Mouse (Mus musculus): ENCODE results near the gene B4galt7.
"Not testable (repeated sequence)": the region's sequence is repeated elsewhere in the genome, so short reads cannot be mapped to it uniquely, and the experiment has no call there.

The B4galt7 gene

GRCm38 (mm10) chr13:55596802-55597201 is 2.9 kb upstream of the B4galt7 start:
- no peak for DNase-seq (ENCODE audit: low spot score)

- DNase-seq (ENCODE audit: low spot score): no peak
These were observed 961 bp downstream of the B4galt7 start for GRCm38 (mm10) chr13:55600657-55601056.

DNA sequence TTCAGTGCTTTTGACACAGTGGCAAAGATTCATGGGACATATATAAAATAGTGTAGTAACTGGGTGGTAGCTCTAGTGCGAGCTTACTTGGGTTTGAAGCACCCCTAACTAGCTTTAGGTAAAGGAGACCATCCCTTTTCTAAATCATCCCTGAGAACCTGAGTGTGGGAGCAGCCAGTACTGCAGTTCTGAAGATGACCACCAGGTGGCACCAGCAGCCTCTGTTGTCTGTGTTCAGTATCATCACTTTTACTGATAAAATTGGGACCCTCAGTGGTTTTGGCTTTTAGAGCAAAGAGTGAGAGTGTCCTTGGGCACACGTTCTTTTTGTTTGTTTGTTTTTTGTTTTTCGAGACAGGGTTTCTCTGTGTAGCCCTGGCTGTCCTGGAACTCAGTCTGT is 1.9 kb downstream of the B4galt7 start:
- DNase-seq (ENCODE audit: low spot score): peak; percentile 73

DNA sequence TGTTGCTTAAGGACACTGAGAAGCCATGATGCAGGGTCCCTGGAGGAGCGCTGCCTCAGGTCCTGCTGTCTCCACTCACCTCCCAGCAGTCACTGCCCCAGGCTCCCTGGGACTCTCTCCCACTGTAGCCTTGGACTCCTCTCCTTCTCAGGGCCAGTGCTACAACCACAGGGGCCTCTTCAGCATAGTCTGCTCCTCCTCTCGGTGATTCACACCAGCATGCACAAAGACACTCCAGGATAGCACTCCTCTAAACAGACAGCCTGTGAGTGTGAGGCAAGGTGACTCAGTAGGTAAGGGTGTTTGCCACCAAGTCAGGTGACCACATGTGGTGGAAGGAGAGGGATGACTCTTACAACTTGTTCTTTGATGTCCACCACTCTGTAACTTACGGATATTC is 4.9 kb downstream of the B4galt7 start:
- no peak for DNase-seq (ENCODE audit: low spot score)

- no peak for DNase-seq (ENCODE audit: low spot score)
These were observed 7.4 kb downstream of the B4galt7 start for GRCm38 (mm10) chr13:55606899-55607623.

GRCm38 (mm10) chr13:55607624-55608006 is 7.9 kb downstream of the B4galt7 start:
- no peak for DNase-seq (ENCODE audit: low spot score)

GRCm38 (mm10) chr13:55611996-55612395 is 12.3 kb downstream of the B4galt7 start:
- no peak for DNase-seq (ENCODE audit: low spot score)

DNA sequence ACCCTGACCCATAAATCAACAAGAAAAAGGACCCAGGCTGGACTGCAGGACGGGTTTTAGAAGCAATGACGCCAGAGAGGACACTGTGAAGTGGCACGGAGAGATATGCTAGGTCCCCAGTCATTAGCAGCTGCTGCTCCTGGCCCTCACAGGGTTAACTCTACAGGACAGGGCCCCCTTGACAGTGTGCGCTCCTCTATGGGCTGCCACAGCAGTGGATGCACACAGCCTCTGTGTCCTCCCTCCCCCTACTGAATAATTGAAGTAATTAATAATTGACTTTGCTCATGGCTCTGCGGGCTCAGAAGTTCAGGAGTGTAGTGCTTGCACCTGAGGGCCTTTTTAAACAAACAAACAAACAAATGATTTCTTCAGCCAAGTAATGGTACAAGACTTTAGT is 13.8 kb downstream of the B4galt7 start:
- DNase-seq (ENCODE audit: low spot score): no peak

DNA sequence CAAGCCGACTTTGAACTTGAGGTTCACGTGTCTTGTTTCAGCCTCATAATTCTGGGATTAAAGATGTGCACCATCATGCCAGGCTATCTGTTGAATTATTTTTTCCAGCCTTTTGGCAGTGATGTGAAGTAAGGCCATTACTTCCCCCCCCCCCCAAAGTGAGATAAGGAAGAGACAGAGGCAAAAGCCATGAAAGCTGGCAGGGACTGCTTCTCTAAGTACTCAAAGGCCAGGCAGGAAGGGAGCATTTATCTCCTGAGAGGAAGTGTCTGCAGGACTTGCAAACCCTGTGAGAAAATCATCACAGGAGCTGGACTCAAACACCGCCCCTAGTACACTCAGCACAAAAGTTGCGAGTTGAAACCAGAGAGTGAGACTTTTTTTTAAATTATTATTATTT is 19.6 kb downstream of the B4galt7 start:
- no peak for DNase-seq (ENCODE audit: low spot score)

GRCm38 (mm10) chr13:55620275-55620674 is 20.6 kb downstream of the B4galt7 start:
- no peak for DNase-seq (ENCODE audit: low spot score)

- DNase-seq (ENCODE audit: low spot score): not testable (repeated sequence)
These were observed 22.5 kb downstream of the B4galt7 start for GRCm38 (mm10) chr13:55622156-55622648.

DNA sequence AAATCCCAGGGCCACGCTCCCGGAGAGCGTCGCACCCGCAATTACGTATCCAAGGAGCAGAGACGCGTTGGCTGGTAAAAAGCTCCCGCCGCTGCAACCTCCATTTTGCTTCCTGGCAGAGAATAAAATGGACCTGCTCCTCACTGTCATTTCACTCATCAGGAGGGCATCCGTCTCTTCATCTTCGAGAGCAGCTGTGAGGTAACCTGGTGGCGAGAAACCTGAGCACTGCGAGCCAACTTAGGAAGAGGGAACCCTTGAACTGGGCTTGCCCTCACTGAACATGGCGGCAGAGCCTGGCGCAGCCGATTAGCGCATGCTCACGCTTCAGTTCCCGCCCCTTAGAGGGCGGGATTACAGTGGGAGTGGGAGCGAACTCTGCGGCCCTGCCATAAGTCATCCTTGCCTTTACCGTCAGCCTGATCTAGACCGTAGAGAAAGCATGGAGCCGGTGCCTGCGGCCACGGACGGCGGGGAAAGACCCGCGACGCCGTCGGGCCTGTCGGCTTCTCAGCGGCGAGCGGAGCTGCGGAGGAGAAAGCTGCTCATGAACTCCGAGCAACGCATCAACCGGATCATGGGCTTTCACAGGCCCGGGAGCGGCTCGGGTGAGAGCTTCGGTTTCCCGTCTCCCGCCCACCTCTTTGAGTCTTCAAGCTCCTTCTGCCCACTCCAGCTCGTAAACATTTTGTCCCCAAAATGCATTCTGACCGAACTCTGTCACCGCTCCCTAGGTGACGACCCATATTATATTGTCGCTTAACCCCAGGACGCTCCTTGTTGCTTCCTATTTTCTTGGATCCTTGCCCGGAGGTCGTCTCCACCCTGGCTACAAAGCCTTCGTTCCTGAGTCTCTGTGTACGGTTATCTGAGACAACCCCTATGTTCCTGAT is 23.2 kb downstream of the B4galt7 start, which contains the start of gene Caml:
Gene Caml (plus strand): TSS at position 357 of the 893 bp plus-strand sequence.
- DNase-seq (ENCODE audit: low spot score): peak; percentile 88

DNA sequence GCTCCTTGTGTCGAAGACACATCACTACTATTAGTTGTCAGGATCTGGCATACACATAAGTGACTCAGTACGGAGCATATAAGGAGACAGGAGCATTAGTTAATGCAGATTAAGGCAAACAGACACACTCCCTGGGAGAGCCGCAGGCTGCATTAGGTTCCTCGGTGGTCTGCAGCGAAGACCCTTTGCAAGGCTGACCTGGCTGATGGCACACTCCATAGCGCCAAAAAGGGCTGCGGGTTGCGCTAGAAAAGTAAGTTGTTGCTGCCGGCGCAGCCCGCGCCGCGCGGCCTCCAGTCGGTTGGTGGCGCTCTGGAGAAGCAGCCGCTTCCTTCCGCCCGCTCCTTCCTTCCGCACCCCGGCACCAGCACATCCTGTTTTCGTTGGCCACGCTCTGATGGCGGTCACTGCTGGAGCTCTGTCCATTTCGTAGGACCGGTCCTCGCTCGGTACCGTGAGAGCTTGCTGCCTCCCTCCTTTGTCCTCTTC is 35.0 kb downstream of the B4galt7 start, which contains the start of gene Ddx46:
Gene Ddx46 (plus strand): TSS at position 389 of the 489 bp plus-strand sequence.
- peak; percentile 82 for DNase-seq (ENCODE audit: low spot score)

GRCm38 (mm10) chr13:55635146-55635571 is 35.5 kb downstream of the B4galt7 start:
- no peak for DNase-seq (ENCODE audit: low spot score)

GRCm38 (mm10) chr13:55636185-55636983 is 36.7 kb downstream of the B4galt7 start:
- DNase-seq (ENCODE audit: low spot score): no peak

- DNase-seq (ENCODE audit: low spot score): peak; percentile 75
These were observed 40.8 kb downstream of the B4galt7 start for GRCm38 (mm10) chr13:55640480-55640879.

DNA sequence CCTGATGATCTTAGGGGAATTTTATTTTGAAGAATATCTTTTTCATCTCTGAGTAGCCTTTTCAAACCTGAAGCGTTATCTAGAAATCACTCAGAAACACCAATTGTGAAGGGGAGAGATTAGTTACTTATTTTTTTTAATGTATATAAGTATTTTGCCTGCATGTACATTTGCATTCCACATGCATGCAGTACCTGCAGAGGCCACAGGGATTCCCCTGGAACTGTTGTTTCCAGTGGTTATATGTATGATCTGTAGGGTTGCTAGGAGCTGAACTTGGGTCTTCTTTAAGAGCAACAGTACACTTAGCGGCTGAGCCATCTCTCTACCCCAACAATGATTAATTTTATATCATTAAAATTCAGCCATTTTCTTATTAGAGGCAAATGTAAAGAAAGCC is 44.8 kb downstream of the B4galt7 start:
- DNase-seq (ENCODE audit: low spot score): no peak

- no peak for DNase-seq (ENCODE audit: low spot score)
These were observed 50.4 kb downstream of the B4galt7 start for GRCm38 (mm10) chr13:55650098-55650497.

- DNase-seq (ENCODE audit: low spot score): no peak
These were observed 51.3 kb downstream of the B4galt7 start for GRCm38 (mm10) chr13:55650980-55651379.

Data from spleen, adult 12 weeks (tissue).